Mouse (Mus musculus): ENCODE measurements around the gene Phactr3.
"Not testable (repeated sequence)": the region's sequence is repeated elsewhere in the genome, so short reads cannot be mapped to it uniquely, and the experiment has no call there.

The Phactr3 gene

DNA sequence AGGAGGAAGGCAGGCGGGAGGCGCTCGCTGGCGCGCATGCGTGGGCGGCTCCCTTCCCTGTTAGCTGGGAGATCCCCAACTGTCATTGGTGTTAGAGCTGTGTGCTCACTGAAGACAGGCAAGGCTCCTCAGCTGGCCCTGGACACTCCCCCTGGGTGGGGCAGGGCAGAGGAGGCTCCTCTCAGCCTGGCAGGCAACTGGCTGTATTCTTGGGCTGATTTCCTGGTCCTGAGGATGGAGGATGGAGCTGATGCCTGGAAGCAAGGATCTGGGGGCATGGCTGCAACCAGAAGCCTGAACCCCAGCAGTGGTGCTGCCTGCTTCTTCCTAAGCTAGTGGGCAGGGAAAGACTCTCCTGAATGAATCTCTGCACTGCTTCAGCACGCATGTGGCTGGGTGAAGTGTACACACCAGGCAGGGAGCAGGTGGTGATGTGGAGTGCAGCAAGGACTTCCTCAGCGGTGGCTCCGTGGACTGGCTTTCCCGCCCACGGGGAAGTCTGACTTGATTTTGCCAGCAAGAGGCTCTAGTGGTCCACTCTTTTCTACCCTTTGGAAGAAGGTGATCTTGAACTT, 208.8 kb downstream of the Phactr3 start:
- no peak for DNase-seq (ENCODE audit: low spot score in 2 of 2)

DNA sequence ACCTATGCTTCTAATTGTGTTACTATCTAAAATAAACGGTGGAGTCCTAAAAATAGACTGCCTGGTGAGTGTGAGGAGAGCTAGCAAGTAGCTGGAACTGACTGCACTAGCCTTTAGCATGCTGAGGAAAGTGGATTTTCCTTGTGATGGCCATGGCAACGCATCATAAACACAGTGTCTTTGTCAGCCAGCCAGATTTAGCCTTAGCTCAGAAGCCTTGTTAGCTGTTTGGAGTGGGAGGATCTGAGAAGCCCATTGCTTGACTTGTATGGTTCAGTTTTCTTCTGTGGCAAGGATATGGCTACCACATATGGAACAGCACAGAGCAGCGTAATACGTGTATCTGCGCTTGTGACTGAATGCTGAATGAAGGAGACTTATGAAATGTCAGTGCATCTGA, 210.8 kb downstream of the Phactr3 start:
- no peak for DNase-seq (ENCODE audit: low spot score in 2 of 2)

DNA sequence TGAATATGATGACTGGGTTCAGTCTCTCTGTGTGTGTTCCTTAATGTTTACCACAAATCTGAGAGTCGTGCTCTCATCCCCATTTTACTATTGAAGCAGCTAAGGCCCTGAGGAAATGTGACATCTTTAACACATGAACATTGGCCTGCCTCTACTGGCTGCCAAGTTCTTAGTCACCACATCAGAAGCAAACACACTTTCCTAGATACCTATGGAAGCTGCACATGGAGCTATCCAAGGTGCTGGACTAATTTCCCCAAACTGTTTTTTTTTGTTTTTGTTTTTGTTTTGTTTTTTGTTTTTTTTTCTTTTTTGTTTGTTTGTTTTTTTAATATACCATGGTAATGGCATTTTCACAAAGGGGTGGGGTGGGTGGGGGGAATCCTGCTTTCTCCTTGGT, 211.2 kb downstream of the Phactr3 start:
- no peak for DNase-seq (ENCODE audit: low spot score in 2 of 2)

DNA sequence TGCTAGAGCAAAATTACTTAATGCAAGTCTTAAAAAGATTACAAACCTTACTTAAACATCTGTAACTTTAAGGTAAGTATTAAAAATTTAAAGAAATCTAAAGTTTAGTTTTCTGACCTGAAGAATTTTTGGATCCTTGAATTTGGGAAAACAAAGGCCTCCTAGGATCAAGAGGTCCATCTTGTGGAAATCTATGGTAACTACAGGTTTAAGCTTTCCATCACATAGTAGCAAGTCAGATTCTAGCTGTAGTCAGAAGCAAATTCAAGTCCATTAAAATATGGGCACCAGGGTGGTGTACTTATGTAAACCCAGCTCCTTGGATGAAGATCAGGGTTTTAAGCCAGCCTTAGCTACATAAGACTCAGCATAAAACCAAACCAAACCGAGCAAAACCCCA, 219.1 kb downstream of the Phactr3 start:
- no peak for DNase-seq (ENCODE audit: low spot score in 2 of 2)

DNA sequence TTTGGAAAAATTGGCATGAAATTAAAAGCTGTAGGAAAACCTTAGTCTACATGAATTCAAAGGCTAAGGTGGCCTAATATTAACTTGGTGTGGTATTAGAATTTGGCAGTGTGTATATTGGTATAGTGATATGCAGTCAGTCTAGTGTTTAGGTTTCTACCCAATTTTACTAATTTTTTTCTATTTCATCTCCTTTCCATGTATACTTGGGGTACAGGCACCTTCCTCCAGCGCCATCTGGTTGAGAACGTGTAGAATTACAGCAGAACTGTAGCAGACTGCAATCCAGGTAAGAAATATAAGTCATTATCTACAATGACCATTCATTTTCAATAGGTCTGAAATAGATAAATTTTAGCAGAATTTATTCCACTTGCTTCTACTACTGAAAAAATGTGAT, 220.3 kb downstream of the Phactr3 start:
- DNase-seq (ENCODE audit: low spot score in 2 of 2), result no peak

DNA sequence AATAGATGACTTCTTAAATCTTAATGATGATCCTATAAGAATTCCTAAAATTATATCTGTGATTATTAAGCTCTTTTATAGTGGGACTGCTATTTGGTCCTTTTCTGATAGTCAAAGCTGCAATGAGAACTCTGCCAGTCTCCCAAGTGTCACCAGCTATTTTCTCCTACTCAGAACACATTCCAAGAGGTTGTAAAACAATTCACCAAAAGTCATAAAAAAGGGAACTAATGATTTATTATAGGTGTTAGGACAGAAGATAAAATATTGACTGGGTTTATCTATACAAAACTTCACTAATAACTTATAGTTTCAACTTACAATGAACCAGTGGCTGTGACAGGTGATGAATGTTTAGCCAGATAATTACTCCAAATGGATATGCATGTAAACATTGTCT, 223.3 kb downstream of the Phactr3 start:
- DNase-seq (ENCODE audit: low spot score in 2 of 2), result not testable (repeated sequence)

DNA sequence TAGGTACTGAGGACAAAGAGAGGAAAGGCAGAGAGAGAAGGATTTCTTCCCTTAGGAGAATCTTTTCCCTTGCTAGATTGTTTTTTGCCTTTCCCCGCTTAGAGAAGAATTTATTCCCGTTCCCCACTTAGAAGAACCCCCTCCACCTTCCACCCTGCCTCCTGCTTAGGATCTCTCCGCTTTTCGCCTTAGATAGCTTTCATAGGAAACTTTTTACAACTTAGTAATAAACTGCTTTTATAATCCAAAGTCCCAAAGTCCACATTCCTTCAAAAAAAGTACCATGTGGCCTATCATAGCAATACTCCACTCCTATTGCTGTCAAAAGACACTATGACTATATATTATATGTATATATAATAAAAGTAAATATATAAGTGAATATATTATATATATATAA, 223.8 kb downstream of the Phactr3 start:
- no peak for DNase-seq (ENCODE audit: low spot score in 2 of 2)

Measured in urinary bladder, adult 18-20 months (tissue).